Mouse (Mus musculus) C2C12 (cell line): ENCODE results near the gene Ado. TPM values are rescaled to one million over a fixed set of nuclear protein-coding genes. Genes with fewer than 3 reads are reported as not detected.

Experiments
- H3K27me3 ChIP-seq: one replicate; pipeline ENCODE4 v1.6.1; 2011; ENCODE audit not compliant: control insufficient read depth, insufficient read depth, insufficient read length
- H3K36me3 ChIP-seq: one replicate; pipeline ENCODE4 v1.6.1; 2011; ENCODE audit not compliant: control insufficient read depth, insufficient read depth
- H3K4me3 ChIP-seq: one replicate; pipeline ENCODE4 v1.5.1; 2011; ENCODE audit warnings: mild to moderate bottlenecking, control low read depth; ENCODE audit not compliant: poor library complexity, insufficient read depth, severe bottlenecking
- H3K79me2 ChIP-seq: one replicate; pipeline ENCODE4 v1.6.1; 2011; ENCODE audit not compliant: control insufficient read depth, insufficient read depth
- H3K79me3 ChIP-seq: one replicate; pipeline ENCODE4 v1.6.1; 2011; ENCODE audit warnings: low read depth, control low read depth
- H3ac ChIP-seq: one replicate; pipeline ENCODE3; 2011; ENCODE audit warnings: low read depth; ENCODE audit not compliant: control insufficient read depth, insufficient read length
- CEBPB ChIP-seq: IDR thresholded peaks from one replicate; pipeline ENCODE4 v1.6.1; 2011; ENCODE audit warnings: low read depth, mild to moderate bottlenecking, control low read depth, moderate library complexity
- CTCF ChIP-seq: IDR thresholded peaks from one replicate; pipeline ENCODE4 v1.5.1; 2011; ENCODE audit not compliant: control insufficient read depth, insufficient read depth, insufficient read length
- FOSL1 ChIP-seq: IDR thresholded peaks from one replicate; pipeline ENCODE4 v1.8.0; 2011; ENCODE audit warnings: mild to moderate bottlenecking, low read length; ENCODE audit not compliant: poor library complexity, insufficient read depth, severe bottlenecking
- MAX ChIP-seq: IDR thresholded peaks from one replicate; pipeline ENCODE4 v1.6.1; 2011; ENCODE audit warnings: mild to moderate bottlenecking, control low read depth
- MYOD1 ChIP-seq: IDR thresholded peaks from one replicate; pipeline ENCODE4 v1.6.1; 2011; ENCODE audit warnings: low read depth; ENCODE audit not compliant: control insufficient read depth, insufficient read length
- MYOG ChIP-seq: IDR thresholded peaks from one replicate; pipeline ENCODE4 v1.6.1; 2011; ENCODE audit not compliant: control insufficient read depth, insufficient read length; ENCODE audit errors: extremely low read depth
- USF1 ChIP-seq: IDR thresholded peaks from one replicate; pipeline ENCODE4 v1.6.1; 2011; ENCODE audit warnings: low read depth, mild to moderate bottlenecking, control low read depth, moderate library complexity
- polyA plus RNA-seq: library from polyadenylated mRNA; unstranded; fragments of >200 nt; fragmentation: generic; extraction: Trizol; gene quantifications from one replicate; pipeline ENCODE4 v1.2.1, GENCODE M21; 2012; ENCODE audit warnings: missing spikeins

Gene Ado
- polyA plus RNA-seq, 1 experiment: 26.3 TPM

- peaks cover 9% of the 10 kb centered on the region for H3K79me2 ChIP-seq
- peaks cover 4% of the 10 kb centered on the region for H3K79me3 ChIP-seq
- TF ChIP-seq MAX (no peak), CTCF (no peak), USF1 (no peak), MYOD1 (no peak), CEBPB (no peak), FOSL1 (no peak), MYOG (no peak)
- H3K36me3 ChIP-seq: peaks cover 3% of the 10 kb centered on the region
- peak overlapping the region; percentile 47 for H3K4me3 ChIP-seq
- peak overlapping the region; percentile 68 for H3ac ChIP-seq
- H3K27me3 ChIP-seq: no peaks in the 10 kb centered on the region
Measured at GRCm38 (mm10) chr10:67538585-67539400, 10.0 kb downstream of the Ado start.

- H3K27me3 ChIP-seq: no peaks in the 10 kb centered on the region
- H3ac ChIP-seq: peak overlapping the region; percentile 68
- peak overlapping the region; percentile 47 for H3K4me3 ChIP-seq
- no peaks in the 10 kb centered on the region for H3K36me3 ChIP-seq
- TF ChIP-seq CEBPB: no peak
- TF ChIP-seq CTCF: no peak
- TF ChIP-seq MYOD1: no peak
- TF ChIP-seq USF1: no peak
- TF ChIP-seq MYOG: no peak
- no peak for TF ChIP-seq MAX
- no peak for TF ChIP-seq FOSL1
- H3K79me2 ChIP-seq: peaks cover 3% of the 10 kb centered on the region
- H3K79me3 ChIP-seq: no peaks in the 10 kb centered on the region
Measured at GRCm38 (mm10) chr10:67538106-67538505, 10.6 kb downstream of the Ado start.

DNA sequence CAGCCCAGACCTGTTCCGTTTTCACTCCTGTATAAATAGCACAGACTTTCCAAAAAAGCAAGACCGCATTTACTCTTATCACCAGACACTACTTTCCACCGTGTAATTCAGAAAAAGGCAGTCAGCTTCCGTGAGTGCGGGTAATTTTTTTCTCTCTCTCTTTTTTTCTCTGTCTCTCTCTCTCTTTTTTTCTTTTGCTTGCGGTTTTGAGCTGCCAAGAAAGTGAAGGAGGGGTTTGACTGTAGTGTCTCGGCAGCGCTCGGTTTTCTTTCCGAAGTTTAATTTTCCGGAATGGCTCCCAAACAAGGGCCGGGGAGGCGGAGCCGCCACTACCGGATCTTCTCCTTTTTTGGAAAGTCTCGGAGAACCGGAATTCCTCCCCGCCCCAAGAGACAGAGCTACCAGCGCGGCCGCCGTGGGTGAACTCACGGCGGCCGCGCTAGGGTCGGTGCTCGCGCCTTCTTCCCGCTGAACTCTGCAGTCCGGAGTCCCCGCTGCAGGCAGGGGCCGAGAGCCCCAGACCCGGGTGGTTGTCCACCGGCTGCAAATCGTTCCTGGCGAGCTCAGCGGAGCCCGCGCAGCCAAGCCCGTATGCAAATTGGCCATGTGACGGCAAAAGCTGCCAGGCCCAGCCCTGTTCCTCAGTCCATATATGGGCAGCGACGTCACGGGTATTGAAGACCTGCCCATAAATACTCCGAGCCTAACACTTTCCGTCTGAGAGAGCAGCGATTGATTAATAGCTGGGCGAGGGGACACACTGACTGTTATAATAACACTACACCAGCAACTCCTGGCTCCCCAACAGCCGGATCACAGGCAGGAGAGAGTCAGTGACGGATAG is 11.4 kb downstream of the Ado start:
- Histone ChIP-seq H3K79me3 (no peaks in the 10 kb centered on the region), H3K4me3 (peak overlapping the region; percentile 47), H3K36me3 (no peaks in the 10 kb centered on the region), H3K79me2 (no peaks in the 10 kb centered on the region), H3K27me3 (no peaks in the 10 kb centered on the region), H3ac (peak overlapping the region; percentile 62)
- no peak for TF ChIP-seq CTCF
- no peak for TF ChIP-seq CEBPB
- TF ChIP-seq USF1: peak; percentile 90
- TF ChIP-seq MYOD1: no peak
- TF ChIP-seq FOSL1: no peak
- no peak for TF ChIP-seq MYOG
- TF ChIP-seq MAX: no peak

GRCm38 (mm10) chr10:67536621-67537141 is 12.1 kb downstream of the Ado start:
- peak overlapping the region; percentile 47 for H3K4me3 ChIP-seq
- H3K79me3 ChIP-seq: no peaks in the 10 kb centered on the region
- H3K27me3 ChIP-seq: no peaks in the 10 kb centered on the region
- H3K79me2 ChIP-seq: no peaks in the 10 kb centered on the region
- peak overlapping the region; percentile 54 for H3ac ChIP-seq
- TF ChIP-seq MAX (no peak), CTCF (no peak)
- no peaks in the 10 kb centered on the region for H3K36me3 ChIP-seq

DNA sequence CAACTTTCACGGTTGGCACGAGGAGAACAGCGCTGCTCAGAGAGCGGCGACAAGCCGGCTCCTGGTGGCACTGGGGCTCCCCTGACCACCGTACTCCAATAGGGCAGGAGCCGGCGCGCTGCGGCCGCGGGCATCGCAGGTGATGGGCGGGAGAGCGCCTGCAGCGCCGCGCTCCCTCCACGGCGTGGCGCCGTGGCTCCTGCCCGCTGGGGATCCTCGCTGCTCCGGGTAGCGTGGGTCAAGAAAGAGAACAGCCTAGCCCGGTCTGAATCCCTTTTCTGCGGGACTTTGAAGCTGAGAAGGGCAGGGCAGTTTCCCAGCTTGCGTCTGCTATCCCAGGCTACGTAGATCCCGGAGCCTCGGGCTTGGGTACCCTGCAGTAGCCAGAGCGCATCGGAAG is 12.8 kb downstream of the Ado start:
- Histone ChIP-seq H3K4me3 (peak overlapping the region; percentile 47), H3K27me3 (no peaks in the 10 kb centered on the region), H3K79me2 (no peaks in the 10 kb centered on the region), H3ac (peak overlapping the region; percentile 48), H3K79me3 (no peaks in the 10 kb centered on the region), H3K36me3 (no peaks in the 10 kb centered on the region)
- TF ChIP-seq FOSL1 (no peak), MAX (peak; percentile 66), CEBPB (no peak), USF1 (no peak), MYOD1 (no peak), MYOG (no peak), CTCF (peak; percentile 98)
